Mouse (Mus musculus): ENCODE measurements around the gene Hsdl1.

Hsdl1 gene

DNA sequence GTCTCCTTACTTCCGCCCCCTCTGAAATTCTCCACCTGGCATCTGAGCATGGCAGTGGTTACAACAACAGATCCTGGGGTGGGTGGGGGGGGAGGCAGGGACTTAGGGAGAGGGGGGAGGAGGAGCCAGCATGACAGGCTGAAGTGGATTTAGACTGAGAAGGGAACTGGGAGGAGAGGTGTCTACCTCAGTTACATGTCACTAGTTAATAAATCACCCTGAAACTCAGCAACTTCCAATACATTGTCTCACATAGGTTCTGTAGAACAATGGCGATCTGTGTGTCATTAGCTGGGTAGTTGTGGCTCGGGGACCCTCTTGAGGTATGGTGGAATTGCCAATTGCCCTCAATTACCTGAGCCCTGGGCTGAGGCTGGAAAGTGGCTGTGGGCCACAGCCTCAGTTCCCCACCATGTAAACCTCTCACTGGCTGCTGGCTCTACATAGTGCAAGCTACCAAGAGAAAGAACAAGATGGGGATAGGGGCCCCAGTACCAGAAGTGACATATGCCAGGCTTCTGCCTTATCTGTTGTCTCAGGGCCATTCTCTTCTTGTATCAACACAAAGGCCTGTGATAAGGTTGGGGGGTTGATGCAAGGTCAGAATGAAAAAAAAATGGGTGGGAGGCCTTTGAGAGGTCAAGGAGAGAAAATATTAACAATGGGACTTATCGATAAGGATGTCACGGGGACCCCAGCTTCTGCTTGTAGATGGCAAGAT, 5.6 kb upstream of the Hsdl1 start:
- CTCF ChIA-PET = no interaction called here

DNA sequence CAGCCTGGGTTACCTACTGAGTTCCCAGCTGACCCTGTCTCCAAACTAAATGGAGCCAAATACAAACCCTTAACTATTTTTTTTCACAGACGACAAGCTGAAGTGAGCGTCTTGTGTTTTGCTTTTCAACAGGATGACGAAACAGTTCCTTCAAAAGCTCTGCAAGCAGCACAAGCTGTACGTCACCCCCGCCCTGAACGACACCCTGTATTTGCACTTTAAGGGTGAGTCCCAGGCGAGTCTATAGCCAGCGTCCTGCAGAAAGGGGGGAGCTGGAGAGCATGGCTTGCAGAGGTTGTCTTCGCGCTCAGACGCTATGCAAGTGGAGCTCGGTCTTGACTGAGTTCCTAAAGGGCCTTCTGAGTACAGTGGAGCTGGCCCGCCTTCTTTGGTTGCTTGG, 4.1 kb upstream of the Hsdl1 start:
- CTCF ChIA-PET = no interaction called here

DNA sequence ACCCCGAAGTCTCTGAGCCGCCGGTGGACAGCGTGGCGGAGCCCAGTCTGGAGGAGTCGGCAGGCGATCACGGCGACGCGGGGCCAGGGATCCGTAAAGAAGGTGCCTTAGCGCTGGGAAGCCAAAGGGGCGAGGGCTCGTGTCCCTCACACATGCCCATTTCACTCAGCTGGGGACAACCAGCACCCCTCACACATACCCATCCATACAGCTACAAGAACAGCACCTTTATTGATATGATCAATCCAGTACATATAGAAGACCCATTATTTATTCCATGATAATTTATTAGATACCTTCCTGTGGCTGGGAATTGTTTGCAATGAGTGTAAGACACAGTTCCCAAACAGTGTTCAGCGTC, 363 bp upstream of the Hsdl1 start:
- CTCF ChIA-PET = interaction anchor here (0.6 kb wide), 1 partner anchor 1246 kb away, joined by 8 read pairs; no protein-coding TSS in a partner anchor

DNA sequence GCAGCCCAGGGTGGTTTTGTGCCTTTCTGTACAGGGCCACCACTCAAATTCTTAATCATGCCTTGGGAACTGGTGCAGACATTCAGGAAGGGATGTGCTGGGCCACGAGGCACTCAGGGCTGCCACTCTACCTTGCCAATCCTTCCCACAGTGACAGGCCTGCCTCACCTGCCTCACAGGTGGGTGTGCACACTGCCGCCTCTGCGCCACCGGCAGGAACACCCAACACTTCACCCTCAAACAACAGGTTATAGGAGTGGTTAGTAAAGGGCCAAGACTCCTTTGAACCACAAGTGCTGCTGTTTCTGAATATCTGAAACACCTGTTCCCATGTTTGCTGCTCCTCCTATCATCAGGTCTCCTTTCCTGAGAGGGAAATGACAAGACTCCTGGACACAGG, 2.6 kb downstream of the Hsdl1 start:
- CTCF ChIA-PET = no interaction called here

DNA sequence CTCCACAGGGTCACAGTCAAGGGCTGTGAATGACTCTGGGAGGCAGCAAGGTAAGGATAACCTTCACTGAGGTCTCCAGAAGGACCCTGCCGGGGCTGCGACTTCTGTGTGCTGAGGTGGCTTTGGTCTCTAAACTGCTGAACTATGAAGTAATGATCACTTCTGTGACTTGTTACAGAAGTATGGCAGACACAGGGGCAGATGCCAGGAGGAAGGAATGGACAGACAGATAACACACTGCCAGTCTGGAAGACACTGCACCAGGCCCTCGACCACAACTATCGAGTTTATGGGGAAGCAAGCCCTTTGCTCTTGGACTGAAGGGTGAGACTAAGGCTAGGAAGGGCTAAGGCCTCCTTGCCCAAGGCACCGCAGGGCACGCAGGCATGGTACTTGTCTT, 3.8 kb downstream of the Hsdl1 start:
- CTCF ChIA-PET = no interaction called here

DNA sequence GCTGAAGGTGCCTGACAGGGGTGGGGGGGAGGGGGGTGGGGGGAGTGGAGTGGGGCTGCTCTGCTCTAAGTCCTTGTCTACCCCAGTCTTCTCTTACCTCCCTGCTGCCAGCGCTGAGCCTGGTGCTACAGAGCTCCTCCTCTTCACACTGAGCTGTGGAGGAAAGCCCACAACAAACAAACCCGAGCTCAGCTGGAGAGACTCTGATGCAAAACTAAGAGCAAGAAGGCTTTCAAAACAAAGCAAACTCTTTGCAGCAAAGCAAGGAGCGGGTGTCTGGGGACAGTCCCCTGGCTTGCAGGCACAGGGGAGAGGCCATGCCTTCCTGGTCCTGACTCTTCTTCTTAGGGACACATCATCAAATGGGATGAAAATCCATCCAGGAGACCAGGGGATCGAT, 5.1 kb downstream of the Hsdl1 start:
- CTCF ChIA-PET = interaction anchor here (0.6 kb wide), 2 partner anchors 10 to 376 kb away, joined by 3 read pairs; no protein-coding TSS in a partner anchor

DNA sequence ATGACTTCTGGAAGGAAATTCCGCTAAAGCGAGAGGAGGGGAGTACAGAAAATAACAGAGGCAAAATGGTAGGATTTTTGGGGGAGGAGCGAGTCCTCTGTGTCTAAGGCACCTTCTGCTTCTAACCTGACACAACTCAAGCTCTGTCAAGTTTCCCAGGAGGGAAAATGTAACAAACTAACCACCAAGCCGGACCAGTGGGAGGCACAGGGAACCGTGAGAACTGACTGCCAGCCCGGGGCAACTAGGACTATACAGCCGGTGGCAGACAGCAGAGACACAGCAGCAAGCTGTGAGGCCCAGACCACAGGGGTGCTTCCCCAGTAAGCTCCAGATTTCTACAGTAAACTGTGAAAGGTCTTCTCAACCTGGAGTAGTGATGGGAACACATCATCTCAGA, 6.0 kb downstream of the Hsdl1 start:
- CTCF ChIA-PET = interaction anchor here (0.6 kb wide), 1 partner anchor 129 kb away, joined by 3 read pairs; no protein-coding TSS in a partner anchor

DNA sequence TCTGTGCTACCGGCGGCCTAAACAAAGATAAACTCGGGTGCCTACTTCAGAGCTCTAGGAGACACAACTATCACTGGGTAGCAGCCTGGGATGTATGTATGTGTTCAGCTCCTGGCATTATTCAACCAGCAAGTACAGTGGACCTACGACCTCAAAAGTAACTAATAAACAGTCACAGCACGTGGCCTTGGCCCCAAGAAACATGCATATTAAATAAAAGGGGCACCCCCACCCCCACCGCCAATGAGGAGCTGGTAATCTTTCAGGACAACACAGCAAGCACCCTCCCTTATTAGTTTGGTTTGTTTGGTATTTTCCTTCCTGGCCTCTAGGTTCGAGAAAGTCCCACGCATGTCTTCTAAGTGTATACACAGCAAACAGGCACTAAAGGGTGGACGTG, 6.7 kb downstream of the Hsdl1 start:
- CTCF ChIA-PET = interaction anchor here (0.5 to 0.6 kb wide), 2 partner anchors 51 to 128 kb away, joined by 3 to 5 read pairs; no protein-coding TSS in a partner anchor

DNA sequence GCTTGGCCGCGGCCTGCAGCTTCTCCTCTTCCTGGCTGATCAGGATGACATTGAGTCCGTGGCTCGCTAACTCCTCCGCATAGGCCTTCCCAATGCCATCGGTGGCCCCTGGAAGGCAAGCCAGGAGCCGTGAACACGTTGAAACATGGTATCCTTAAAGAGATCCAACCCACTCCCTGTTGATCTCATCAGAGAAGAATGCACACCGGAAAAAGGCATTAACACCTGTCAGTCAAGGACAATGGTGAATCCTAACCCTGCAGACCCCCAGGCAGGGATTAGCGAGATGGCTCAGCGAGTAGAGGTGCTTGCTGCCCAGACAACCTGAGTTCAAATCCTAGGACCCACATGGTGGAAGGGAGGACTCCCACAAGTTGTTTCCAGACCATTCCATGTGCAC, 8.6 kb downstream of the Hsdl1 start:
- CTCF ChIA-PET = no interaction called here

DNA sequence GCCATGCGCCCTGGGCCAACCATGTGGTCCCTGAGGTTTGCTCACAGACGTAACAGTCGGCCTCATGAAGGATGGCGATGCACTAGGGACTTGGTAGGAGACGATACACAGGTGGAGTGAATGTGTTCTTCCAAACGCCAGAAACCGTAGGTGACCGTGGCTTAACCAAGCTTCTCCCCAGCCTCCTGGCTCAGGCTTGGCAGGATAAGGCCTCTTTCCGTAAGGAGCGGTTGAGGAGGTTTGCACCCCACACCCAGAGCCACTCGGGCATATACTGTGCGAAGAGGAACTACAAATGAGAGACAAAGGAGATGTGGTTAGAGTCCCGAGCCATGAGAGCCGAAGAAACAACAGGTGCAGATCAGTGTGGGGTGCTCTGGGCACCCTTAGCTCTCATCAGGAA, 11.1 kb downstream of the Hsdl1 start:
- CTCF ChIA-PET = interaction anchor here (0.7 kb wide), 1 partner anchor 157 kb away, joined by 4 read pairs; no protein-coding TSS in a partner anchor

DNA sequence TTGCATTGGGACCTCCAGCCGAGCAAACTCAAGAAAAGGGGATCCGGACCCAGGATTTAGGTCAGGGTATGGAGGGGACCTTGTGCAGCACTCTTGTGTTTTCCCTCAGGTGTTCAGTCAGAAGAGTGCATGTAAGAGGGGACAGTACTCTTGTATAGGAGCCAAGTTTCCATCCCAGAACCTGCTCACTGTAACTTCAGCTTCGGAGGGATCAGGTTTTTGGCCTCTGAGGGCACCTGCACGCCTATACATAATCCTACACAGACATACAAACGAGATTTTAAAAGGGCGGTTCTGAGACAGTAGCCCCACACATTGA, 15.6 kb downstream of the Hsdl1 start:
- CTCF ChIA-PET = interaction anchor here (0.5 kb wide), 1 partner anchor 10 kb away, joined by 3 read pairs; no protein-coding TSS in a partner anchor

DNA sequence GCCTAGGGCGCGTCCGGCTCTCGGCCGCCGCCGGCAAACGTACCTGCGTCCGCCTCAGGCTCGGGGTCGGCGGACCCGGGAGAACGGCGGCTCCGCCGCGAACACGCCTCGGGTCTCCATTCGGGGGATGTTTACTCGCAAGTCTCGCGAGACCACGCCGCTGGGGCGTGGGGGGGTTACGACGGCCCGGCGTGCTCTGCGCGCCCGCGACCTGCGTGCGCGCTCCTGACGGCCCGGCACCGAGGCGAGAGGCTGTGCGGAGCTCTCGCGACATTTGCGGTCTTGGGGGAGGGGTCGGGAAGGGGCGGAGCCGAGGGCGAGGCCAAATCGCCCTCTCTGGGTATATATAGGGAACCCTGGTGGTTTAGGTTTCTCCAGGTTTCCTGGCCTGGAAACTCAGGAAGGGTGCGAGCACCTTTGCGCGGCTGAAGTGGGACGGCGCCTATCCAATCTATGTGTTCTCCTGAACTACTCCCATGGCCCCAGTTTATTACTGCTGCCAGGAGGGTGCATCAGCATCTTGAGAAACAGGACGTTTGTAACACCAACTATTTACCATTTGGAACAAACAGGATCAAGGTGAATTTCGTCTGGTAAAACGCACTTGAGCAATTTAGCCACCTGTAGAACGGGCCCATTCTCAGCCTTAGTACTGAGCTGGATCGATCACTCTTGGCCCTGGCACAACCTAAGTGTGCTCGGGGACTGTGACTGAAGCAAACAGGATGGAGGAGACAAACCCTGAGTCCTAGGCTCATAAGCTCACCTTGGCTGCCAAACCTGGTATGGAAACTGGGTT, 16.2 kb downstream of the Hsdl1 start, which contains the start of gene Mbtps1:
TSS of gene Mbtps1 (minus strand) at position 133 of the 799 bp plus-strand sequence.
- CTCF ChIA-PET = no interaction called here

DNA sequence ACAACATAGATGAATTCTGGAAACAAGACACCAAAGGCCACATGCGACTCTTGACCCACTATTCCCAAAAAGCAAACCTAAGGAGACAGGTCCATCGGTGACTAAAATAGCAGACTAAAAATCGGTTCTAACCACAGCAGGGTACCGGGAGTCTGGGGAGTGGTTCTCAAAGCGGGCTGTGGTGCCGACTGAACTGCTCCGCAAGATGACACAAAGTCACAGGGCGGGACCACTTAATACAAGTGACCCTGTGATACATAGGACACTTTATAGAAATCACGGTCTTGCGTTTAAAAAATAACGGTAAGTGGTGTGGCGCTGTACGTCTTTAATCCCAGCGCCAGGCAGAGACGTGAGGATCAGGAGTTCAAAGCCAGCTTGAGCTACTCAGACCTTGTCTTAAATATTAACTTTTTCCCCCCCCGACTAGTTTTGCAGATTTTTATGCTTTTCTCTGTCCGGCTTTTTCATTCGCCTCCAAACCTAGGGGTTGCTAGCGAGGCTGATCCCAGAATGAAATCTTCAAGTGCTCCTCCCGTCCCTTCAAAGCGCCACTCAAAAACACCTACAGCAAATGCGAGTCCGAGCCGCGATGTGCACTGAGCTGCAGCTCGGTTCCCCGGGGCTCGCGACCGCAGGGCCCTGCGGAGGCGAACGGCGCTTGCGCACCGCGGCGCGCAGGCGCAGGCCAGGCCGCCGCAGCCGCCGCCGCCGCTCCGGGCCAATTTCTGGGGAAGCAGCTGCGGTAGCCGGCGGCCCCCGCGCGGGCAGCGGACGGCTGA, 17.0 kb downstream of the Hsdl1 start:
- CTCF ChIA-PET = no interaction called here

DNA sequence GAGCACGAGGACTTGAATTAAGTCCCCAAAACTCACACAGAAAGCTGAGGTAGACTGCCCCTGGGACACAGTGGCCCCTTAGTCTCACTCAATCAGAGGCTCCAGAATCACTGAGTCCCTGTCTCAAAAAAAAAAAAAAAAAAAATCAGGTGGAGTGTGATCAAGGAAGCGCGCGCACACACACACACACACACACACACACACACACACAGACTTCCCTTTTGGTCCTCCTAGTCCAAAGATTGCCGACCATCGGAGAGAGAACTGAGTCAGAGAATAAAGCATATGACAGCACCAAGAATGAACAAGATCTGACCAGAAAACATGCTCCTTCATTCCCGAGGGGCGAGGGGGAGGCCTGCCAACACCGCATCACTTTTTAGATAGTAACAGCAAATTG, 17.9 kb downstream of the Hsdl1 start:
- CTCF ChIA-PET = no interaction called here

DNA sequence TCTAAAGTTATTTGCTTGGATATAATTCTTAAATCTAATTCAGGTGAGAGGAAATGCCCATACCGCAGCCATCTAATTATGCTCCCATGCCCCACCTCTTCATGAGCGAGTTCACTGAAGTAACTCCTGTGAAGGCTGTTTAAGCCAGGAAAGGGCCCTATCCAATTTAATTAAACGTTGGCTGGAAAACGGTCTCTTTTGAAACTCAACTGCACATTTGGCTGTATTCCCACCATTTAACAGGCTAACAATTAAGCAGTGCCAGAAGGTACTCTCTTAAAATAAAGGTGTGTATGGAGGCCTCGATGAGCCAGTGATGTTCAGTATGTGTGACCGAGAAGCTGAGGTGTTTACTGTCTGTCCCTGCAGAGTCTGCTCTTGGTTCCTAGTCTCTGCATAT, 19.1 kb downstream of the Hsdl1 start:
- CTCF ChIA-PET = no interaction called here

DNA sequence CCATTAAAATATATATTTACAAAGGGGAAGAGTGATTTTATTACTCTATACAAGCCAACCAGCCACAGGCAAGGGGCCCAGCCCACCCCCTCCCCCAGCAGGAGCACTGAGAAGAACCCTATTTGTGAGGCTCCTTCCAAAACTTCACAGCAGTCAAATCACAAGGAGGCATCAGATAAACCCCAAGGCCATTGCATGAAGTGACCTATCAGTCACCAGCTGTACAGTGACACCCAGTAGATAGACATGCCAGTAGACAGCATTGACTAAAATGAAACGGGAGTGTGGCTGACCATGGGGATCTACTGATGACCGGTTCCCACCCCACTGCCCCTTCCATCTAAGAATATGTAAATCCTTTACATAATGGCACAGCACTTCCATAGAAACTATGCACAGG, 22.0 kb downstream of the Hsdl1 start:
- CTCF ChIA-PET = no interaction called here

DNA sequence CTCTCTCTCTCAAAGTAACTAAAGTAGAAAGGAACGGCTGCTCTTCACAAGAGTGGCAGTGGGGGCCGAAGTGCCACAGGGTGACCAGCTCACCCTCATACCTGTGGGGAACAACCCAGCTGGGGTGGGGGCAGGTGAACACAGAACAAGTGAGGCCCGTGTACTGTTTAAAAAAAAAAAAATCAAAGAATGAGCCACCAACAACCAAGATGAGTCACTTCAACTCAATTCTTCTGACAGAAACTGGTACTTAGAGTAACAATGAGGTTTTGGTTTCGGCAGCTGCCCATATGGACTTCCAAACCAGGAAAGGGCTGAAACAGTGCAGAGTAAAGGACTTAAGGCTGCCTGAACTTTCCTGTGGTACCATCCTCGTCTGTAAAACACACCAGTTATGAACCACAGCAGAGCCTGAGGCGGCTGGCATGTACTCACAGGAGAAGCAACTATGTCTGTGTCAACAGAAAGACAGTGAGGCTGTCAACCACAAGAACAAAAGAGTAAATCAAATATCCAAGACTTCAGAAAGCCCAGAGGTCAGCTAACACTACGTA, 26.3 kb downstream of the Hsdl1 start:
- CTCF ChIA-PET = no interaction called here

DNA sequence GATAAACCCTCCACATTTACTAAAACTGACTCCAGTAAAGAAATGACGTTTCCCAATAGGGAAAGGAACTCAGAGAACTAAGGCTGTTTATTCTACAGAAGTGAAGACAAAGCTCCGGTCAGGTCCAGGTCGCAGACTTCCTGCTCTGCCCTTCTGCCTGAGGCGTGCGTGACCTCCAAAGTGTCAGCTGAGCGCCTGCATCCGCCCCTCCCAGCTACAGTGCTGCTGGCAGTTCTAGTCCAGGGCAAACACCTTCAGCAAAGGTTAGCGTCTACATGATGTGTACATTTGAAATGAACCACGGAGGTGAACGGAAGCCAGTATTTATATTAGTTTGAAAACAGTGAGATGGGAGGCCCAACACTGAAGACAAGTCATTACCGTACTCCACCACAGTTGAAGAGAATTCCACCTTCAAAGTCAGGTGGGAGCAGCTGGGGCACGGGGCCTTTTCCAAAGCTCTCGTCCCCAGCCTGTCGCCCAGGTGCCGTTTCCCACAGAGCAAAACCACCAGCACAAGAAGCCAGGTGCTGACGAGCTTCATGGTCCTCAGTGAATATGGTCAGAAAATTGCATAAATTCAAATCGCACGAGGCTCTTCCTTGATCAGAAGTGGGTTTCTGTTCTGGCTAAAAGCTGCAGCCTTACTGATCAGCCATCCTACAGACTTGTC, 27.8 kb downstream of the Hsdl1 start:
- CTCF ChIA-PET = interaction anchor here (0.5 kb wide), 1 partner anchor 1011 kb away, joined by 17 read pairs; no protein-coding TSS in a partner anchor

DNA sequence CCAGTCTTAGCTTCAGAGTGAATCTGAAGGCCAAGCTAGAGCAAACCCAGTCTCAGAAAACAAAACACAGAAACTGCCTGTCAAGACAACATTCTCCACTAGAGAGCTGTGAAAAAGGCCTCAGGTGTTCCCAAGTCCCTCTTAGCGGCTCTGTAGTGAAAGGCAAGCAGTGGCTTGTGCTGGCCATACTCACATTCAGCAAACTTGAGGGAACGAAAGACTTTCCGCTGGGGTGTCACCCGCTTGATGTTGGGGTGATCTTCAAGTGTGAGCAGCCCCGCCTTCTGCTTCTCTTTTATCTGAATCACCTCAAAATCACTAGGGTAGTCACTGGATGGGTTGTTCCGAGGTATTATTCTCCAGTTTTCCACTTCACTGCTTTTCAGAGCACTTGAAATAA, 29.2 kb downstream of the Hsdl1 start:
- CTCF ChIA-PET = no interaction called here

DNA sequence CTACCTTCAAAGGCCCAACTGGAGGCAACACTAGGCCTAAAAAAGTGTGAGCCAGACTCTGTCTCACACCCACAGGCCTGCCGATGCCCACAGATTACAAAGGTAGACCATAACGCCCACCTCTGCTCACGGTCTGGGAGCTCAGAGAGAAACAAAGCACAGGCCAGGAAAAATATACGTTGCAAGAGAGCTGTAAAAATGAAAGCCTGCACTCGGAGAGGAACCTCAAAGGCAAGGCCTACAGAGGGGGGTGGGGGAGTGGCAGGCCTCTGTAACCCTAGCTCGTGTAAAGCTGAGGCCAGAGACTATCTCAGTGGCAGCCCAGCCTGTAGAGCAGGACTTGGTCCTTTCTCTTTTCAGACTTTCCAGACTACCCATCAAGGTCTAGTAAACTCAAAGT, 29.8 kb downstream of the Hsdl1 start:
- CTCF ChIA-PET = no interaction called here

DNA sequence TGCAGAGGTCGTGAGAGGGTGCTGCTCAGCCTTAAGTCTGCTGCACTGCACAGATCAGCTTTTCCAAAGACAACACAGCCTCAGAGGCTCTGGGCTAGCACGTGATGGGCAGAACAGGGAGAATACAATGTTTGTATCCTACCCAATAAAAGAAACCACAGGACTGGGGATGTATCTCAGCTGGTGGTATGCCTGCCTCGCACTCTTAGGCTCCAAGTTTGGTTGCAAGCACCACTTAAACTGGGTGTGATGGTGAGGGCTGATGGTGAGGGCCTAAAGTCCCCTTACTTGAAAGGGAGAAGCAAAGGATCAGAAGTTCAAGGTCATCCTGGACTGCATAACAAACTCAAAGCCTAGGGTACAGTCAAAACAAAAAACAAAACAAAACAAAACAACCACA, 30.4 kb downstream of the Hsdl1 start:
- CTCF ChIA-PET = no interaction called here

DNA sequence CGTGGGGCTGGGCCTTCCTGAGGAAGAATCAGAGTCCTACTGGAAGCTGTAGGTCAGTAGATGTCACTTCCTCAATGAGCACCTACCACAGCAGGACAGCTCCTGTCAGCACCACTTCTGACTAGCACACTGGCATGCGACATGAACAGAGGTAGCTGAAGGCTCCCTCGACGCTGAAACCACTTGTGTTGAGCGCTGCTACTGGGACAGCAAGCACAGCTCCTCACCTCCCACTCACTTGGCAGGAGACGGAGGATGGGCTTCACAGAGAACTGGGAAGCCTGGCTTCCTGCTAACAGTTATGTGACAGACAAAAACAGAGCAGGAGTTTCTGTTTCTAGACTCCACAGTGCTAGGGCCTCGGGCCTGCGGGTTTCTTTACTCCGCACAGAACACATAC, 43.0 kb downstream of the Hsdl1 start:
- CTCF ChIA-PET = interaction anchor here (0.6 kb wide), 1 partner anchor 93 kb away, joined by 3 read pairs; no protein-coding TSS in a partner anchor

All from spleen, embryonic (tissue).